Mouse (Mus musculus) erythroblast, embryonic 14.5 days (primary cell): ENCODE data around the gene Myh3.

Experiments
- GATA1 ChIP-seq: IDR thresholded peaks from 2 replicates; pipeline ENCODE4 v1.6.1; 2012; ENCODE audit warnings: low read length, inconsistent platforms, mixed read lengths
- TAL1 ChIP-seq: IDR thresholded peaks from 3 replicates; pipeline ENCODE4 v1.6.1; 2012; ENCODE audit warnings: low read length, inconsistent platforms, mixed read lengths

DNA sequence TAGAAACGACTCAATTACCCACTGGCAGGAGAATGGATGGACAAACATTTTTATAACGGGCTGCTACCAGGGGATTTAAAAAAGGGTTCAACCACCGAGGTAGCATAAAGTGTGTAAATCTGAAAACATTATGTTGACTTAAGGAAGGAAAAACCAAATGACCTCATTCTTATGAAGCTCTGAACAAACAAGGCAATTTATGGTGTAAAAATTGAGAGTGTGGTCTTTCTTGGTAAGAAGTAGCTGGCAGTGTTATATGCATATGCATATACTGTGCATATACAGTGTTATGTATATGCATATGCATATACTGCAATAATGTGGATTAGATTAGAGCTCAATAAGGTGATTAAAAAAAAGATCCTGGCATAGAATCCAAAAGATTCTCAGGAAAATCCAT is 73.1 kb downstream of the Myh3 start:
- no peak for TF ChIP-seq TAL1
- TF ChIP-seq GATA1: no peak
